Mouse (Mus musculus): ENCODE measurements at regions not wholly inside any gene's neighbourhood (a gene's known extent, or its start where the extent isn't known, plus 50 kb on each side); places are given as distances from the start of the nearest gene placed in this dataset.

DNA sequence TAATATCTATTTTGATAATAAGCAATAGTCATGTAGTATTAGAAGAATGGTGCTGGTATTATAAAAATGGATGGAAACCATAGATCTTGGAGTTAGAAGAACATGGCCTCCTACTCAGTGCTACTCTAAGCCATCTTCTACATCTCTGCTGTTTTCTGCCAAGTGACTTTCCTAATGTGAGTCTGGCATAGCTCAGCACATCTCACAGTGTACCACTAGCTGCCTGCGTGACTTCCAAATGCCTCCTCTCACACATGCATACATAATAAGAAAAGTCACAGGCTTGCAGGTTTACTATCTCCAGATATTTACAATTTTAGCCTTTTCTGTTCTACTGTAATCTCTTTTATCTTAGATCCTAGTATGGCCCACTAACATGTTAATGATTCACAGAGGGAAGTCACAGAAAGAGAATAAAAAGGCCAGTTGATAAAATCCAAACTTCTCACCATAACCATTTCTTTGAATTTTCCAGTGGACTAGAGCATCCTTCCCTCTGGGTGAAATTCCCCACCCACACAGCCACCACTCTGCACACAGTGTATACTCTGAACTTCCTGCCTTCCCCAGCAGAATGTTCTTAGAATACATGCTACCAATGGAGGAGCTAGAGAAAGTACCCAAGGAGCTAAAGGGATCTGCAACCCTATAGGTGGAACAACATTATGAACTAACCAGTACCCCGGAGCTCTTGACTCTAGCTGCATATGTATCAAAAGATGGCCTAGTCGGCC, 717.5 kb upstream of the Igfbp3 start:
- Histone ChIP-seq H3K27me3 (ENCODE audit: insufficient read depth, low read length) (no peaks in the 10 kb centered on the region), H3K36me3 (ENCODE audit: insufficient read depth, low read length) (no peaks in the 10 kb centered on the region), H3K4me2 (ENCODE audit: low read length) (no peak overlapping the region), H3K4me1 (replicated peaks; ENCODE audit: insufficient read depth, low read length) (no peaks in the 10 kb centered on the region), H3K27ac (no peak overlapping the region), H3K9ac (ENCODE audit: low read depth, low read length) (no peak overlapping the region), H3K4me3 (replicated peaks; ENCODE audit: low read depth, low read length) (no peak overlapping the region), H3K9me3 (replicated peaks; ENCODE audit: low read length) (no peaks in the 10 kb centered on the region)
- 92% methylated on average over 2 of the region's 3 CpGs for WGBS
- no peak for DNase-seq (ENCODE audit: low spot score)
- ATAC-seq (replicated peaks; ENCODE audit: low FRiP score, low read depth), result no peak
- no peak for TF ChIP-seq CTCF (IDR thresholded peaks at IDR 0.05; ENCODE audit: low read depth)

DNA sequence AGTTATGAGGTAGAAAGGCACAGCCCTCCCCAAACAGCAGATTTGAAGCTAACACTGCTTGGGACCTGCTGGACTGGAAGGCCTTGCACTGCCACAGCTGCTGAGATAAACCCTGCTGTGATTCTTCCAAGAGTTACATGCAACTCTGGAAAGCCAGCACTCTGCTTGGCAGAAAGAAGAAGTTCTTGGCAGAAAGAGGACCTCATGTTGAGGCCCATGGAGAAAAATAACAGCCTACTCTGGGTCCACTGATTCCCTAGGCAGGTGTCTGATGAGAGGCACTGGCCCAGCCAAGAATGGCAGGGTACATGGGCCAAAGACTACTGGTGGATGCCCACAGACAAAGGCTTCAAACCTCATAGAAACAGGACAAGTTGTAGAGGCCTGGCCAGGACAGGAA, 714.0 kb upstream of the Igfbp3 start:
- no peak for DNase-seq (ENCODE audit: low spot score)
- Histone ChIP-seq H3K36me3 (ENCODE audit: insufficient read depth, low read length) (no peaks in the 10 kb centered on the region), H3K4me3 (replicated peaks; ENCODE audit: low read depth, low read length) (no peak overlapping the region), H3K9ac (ENCODE audit: low read depth, low read length) (no peak overlapping the region), H3K4me1 (replicated peaks; ENCODE audit: insufficient read depth, low read length) (no peaks in the 10 kb centered on the region), H3K4me2 (ENCODE audit: low read length) (no peak overlapping the region), H3K9me3 (replicated peaks; ENCODE audit: low read length) (no peaks in the 10 kb centered on the region), H3K27ac (no peak overlapping the region), H3K27me3 (ENCODE audit: insufficient read depth, low read length) (no peaks in the 10 kb centered on the region)
- ATAC-seq (replicated peaks; ENCODE audit: low FRiP score, low read depth), result no peak
- no peak for TF ChIP-seq CTCF (IDR thresholded peaks at IDR 0.05; ENCODE audit: low read depth)

DNA sequence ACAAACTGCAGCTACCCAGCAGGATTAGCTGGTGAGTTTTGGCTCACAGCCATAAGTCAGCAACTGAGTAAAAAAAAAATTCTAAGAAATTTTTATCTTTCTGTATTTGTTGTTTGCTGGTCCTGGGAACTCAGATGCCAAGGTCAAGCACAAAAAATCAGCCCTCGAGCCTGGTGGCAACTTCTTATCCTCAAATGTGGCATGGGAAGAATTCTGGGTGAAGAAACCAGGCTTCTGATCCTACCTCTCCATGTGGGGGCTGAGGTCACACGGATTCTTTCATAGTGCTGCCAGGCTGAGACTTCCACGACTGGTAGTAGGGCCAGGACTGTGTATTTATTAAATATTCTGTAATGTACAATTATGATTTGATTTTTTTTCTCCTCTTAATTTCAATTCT, 698.3 kb upstream of the Igfbp3 start:
- ATAC-seq (replicated peaks; ENCODE audit: low FRiP score, low read depth), result no peak
- 75% methylated on average over 3 of the region's 3 CpGs for WGBS

DNA sequence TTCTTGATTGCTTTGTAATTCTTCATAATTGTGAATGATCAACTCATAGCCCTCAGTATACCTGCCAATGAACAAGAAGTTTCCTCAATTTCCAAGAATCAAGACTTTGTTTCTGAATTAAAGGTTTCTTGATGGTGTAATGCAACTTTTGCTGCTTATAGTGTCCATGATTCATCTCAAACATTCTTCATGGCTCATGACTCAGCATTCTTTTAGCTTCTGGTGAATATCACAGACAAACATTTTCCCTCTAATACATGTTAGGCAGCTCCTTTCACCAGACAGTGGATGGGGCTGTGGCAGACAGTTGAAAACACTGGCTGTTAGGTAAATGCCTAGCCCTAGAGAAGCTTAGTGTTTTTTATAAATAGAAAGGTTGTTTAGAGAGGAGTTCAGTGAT, 686.5 kb upstream of the Igfbp3 start:
- no peak overlapping the region for H3K4me2 ChIP-seq (ENCODE audit: low read length)
- no peaks in the 10 kb centered on the region for H3K4me1 ChIP-seq (replicated peaks; ENCODE audit: insufficient read depth, low read length)
- no peaks in the 10 kb centered on the region for H3K36me3 ChIP-seq (ENCODE audit: insufficient read depth, low read length)
- DNase-seq (ENCODE audit: low spot score), result no peak
- ATAC-seq (replicated peaks; ENCODE audit: low FRiP score, low read depth), result no peak
- H3K9ac ChIP-seq (ENCODE audit: low read depth, low read length), result no peak overlapping the region
- no peak for TF ChIP-seq CTCF (IDR thresholded peaks at IDR 0.05; ENCODE audit: low read depth)
- no peak overlapping the region for H3K4me3 ChIP-seq (replicated peaks; ENCODE audit: low read depth, low read length)
- H3K27ac ChIP-seq, result no peak overlapping the region
- no peaks in the 10 kb centered on the region for H3K27me3 ChIP-seq (ENCODE audit: insufficient read depth, low read length)
- H3K9me3 ChIP-seq (replicated peaks; ENCODE audit: low read length), result no peaks in the 10 kb centered on the region

More for the DNA sequence above, 698.3 kb upstream of the Igfbp3 start:
- Histone ChIP-seq H3K9ac (ENCODE audit: low read depth, low read length) (no peak overlapping the region), H3K27me3 (ENCODE audit: insufficient read depth, low read length) (no peaks in the 10 kb centered on the region), H3K4me2 (ENCODE audit: low read length) (no peak overlapping the region), H3K9me3 (replicated peaks; ENCODE audit: low read length) (no peaks in the 10 kb centered on the region), H3K4me1 (replicated peaks; ENCODE audit: insufficient read depth, low read length) (no peaks in the 10 kb centered on the region), H3K36me3 (ENCODE audit: insufficient read depth, low read length) (no peaks in the 10 kb centered on the region), H3K4me3 (replicated peaks; ENCODE audit: low read depth, low read length) (no peak overlapping the region), H3K27ac (no peak overlapping the region)
- no peak for DNase-seq (ENCODE audit: low spot score)
- TF ChIP-seq CTCF (IDR thresholded peaks at IDR 0.05; ENCODE audit: low read depth), result no peak

DNA sequence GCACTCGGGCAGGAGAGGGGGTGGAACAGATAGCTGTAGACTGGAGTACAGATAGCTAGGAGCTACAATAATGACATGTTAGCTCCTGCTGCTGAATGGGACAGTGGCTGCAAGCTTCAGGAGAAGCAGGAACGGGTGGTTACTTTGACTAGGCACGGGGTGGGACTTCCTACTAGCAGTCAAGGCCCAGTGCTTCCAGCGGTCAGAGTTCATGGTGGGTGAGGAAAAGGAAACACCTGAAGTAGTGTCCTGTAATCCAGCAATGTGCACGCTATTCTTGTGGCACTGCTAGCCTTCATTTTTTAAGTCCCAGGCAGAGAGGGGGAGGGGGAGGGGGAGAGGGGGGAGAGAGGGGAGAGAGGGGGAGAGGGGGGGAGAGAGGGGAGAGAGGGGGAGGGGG, 684.5 kb upstream of the Igfbp3 start:
- Histone ChIP-seq H3K4me3 (replicated peaks; ENCODE audit: low read depth, low read length) (no peak overlapping the region), H3K27ac (no peak overlapping the region), H3K36me3 (ENCODE audit: insufficient read depth, low read length) (no peaks in the 10 kb centered on the region), H3K4me2 (ENCODE audit: low read length) (no peak overlapping the region), H3K9me3 (replicated peaks; ENCODE audit: low read length) (no peaks in the 10 kb centered on the region), H3K4me1 (replicated peaks; ENCODE audit: insufficient read depth, low read length) (no peaks in the 10 kb centered on the region), H3K9ac (ENCODE audit: low read depth, low read length) (no peak overlapping the region), H3K27me3 (ENCODE audit: insufficient read depth, low read length) (no peaks in the 10 kb centered on the region)
- ATAC-seq (replicated peaks; ENCODE audit: low FRiP score, low read depth) (peak; percentile 46; the same call in 1 of the 2 replicates), DNase-seq (ENCODE audit: low spot score) (peak; percentile 4)
- no peak for TF ChIP-seq CTCF (IDR thresholded peaks at IDR 0.05; ENCODE audit: low read depth)
- 35% methylated on average over 5 of the region's 5 CpGs for WGBS

DNA sequence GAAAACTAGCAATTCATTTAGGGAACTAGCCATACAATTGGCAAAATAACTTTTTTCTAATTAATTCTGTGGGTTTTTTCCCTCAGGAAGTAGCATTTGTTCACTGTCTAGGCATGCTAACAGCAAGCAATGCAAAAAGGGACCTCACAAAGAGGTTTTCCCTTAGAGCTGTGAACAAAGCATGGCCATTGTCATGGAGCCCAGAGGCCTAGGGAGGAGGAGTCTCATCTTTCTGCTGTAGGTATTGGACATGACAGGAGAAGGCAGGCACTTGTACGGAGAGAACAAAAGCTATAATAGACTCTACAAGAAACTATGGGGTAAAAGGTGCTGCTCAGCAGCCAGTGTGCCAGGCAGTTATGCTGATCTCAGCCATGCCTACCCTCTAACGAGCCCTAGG, 666.8 kb upstream of the Igfbp3 start:
- TF ChIP-seq CTCF (IDR thresholded peaks at IDR 0.05; ENCODE audit: low read depth), result no peak
- WGBS, result 59% methylated on average over 2 of the region's 2 CpGs
- Histone ChIP-seq H3K27ac (no peak overlapping the region), H3K36me3 (ENCODE audit: insufficient read depth, low read length) (no peaks in the 10 kb centered on the region), H3K9ac (ENCODE audit: low read depth, low read length) (no peak overlapping the region), H3K4me2 (ENCODE audit: low read length) (no peak overlapping the region), H3K27me3 (ENCODE audit: insufficient read depth, low read length) (no peaks in the 10 kb centered on the region), H3K4me1 (replicated peaks; ENCODE audit: insufficient read depth, low read length) (no peaks in the 10 kb centered on the region), H3K9me3 (replicated peaks; ENCODE audit: low read length) (no peaks in the 10 kb centered on the region), H3K4me3 (replicated peaks; ENCODE audit: low read depth, low read length) (no peak overlapping the region)
- no peak for ATAC-seq (replicated peaks; ENCODE audit: low FRiP score, low read depth)
- DNase-seq (ENCODE audit: low spot score), result no peak

DNA sequence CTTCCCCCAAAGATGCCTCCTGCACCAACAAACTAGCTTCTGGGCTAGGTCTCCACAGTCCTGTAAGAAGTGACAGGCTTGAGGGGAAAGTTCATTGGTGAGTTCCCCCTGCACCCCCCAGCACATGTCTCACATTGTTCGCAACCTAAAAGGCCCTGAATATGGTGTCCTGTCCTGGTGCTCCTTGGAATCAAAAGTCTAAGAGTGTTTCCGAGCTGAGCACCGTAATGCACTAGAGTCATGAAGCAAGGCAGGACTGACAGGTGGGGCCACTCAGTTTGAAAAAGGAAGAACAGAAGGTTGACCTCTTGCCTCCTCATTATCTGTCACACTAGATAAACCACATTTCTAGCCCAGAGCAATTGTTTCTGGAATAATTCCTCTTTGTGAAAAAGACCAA, 650.4 kb upstream of the Igfbp3 start:
- DNase-seq (ENCODE audit: low spot score), result peak; percentile 14
- 52% methylated on average over 3 of the region's 3 CpGs for WGBS
- Histone ChIP-seq H3K36me3 (ENCODE audit: insufficient read depth, low read length) (no peaks in the 10 kb centered on the region), H3K9ac (ENCODE audit: low read depth, low read length) (no peak overlapping the region), H3K27me3 (ENCODE audit: insufficient read depth, low read length) (no peaks in the 10 kb centered on the region), H3K4me2 (ENCODE audit: low read length) (no peak overlapping the region), H3K4me3 (replicated peaks; ENCODE audit: low read depth, low read length) (no peak overlapping the region), H3K9me3 (replicated peaks; ENCODE audit: low read length) (no peaks in the 10 kb centered on the region), H3K27ac (no peak overlapping the region), H3K4me1 (replicated peaks; ENCODE audit: insufficient read depth, low read length) (no peaks in the 10 kb centered on the region)
- no peak for ATAC-seq (replicated peaks; ENCODE audit: low FRiP score, low read depth)
- no peak for TF ChIP-seq CTCF (IDR thresholded peaks at IDR 0.05; ENCODE audit: low read depth)
